Mouse (Mus musculus) urinary bladder, postnatal 4 days (tissue): ENCODE data around the gene Erc2.

Experiments used
- DNase-seq, 2 experiments: peaks; one replicate each; pipeline ENCODE4 v3.0.0; 2021 to 2022; ENCODE audit warnings: low spot score in 2 of 2

The Erc2 gene

GRCm38 (mm10) chr14:27667016-27667852 is 45.0 kb downstream of the Erc2 start:
- no peak for DNase-seq

- no peak for DNase-seq
These were observed 45.9 kb downstream of the Erc2 start for GRCm38 (mm10) chr14:27668151-27668550.

GRCm38 (mm10) chr14:27669939-27670338 is 47.7 kb downstream of the Erc2 start:
- DNase-seq: no peak

GRCm38 (mm10) chr14:27672761-27673160 is 50.5 kb downstream of the Erc2 start:
- DNase-seq: no peak

GRCm38 (mm10) chr14:27674096-27674495 is 51.9 kb downstream of the Erc2 start:
- DNase-seq: no peak

- DNase-seq: no peak
These were observed 52.3 kb downstream of the Erc2 start for GRCm38 (mm10) chr14:27674561-27674960.

- no peak for DNase-seq
These were observed 52.8 kb downstream of the Erc2 start for GRCm38 (mm10) chr14:27675071-27675470.

- DNase-seq: no peak
These were observed 60.3 kb downstream of the Erc2 start for GRCm38 (mm10) chr14:27682368-27683052.

GRCm38 (mm10) chr14:27695781-27696180 is 73.6 kb downstream of the Erc2 start:
- no peak for DNase-seq

- DNase-seq: no peak
These were observed 95.1 kb downstream of the Erc2 start for GRCm38 (mm10) chr14:27717364-27717763.

GRCm38 (mm10) chr14:27719601-27720000 is 97.4 kb downstream of the Erc2 start:
- no peak for DNase-seq

GRCm38 (mm10) chr14:27720944-27721343 is 98.7 kb downstream of the Erc2 start:
- no peak for DNase-seq

GRCm38 (mm10) chr14:27721759-27722158 is 99.5 kb downstream of the Erc2 start:
- no peak for DNase-seq

GRCm38 (mm10) chr14:27727541-27727940 is 105.3 kb downstream of the Erc2 start:
- DNase-seq: no peak

GRCm38 (mm10) chr14:27731086-27731485 is 108.9 kb downstream of the Erc2 start:
- DNase-seq: no peak

GRCm38 (mm10) chr14:27739436-27739835 is 117.2 kb downstream of the Erc2 start:
- DNase-seq: no peak

- peak in 1 of 2 experiments; percentile 69 for DNase-seq
These were observed 119.2 kb downstream of the Erc2 start for GRCm38 (mm10) chr14:27741248-27741916.

GRCm38 (mm10) chr14:27754340-27754739 is 132.1 kb downstream of the Erc2 start:
- no peak for DNase-seq

GRCm38 (mm10) chr14:27756901-27757300 is 134.7 kb downstream of the Erc2 start:
- no peak for DNase-seq

GRCm38 (mm10) chr14:27758230-27758629 is 136.0 kb downstream of the Erc2 start:
- DNase-seq: no peak

- no peak for DNase-seq
These were observed 136.9 kb downstream of the Erc2 start for GRCm38 (mm10) chr14:27759069-27759628.

GRCm38 (mm10) chr14:27759982-27760381 is 137.8 kb downstream of the Erc2 start:
- no peak for DNase-seq
